In genomic region chr17:10744709-10745461, GRCm38 (mm10) we compare ENCODE assay signal across 8 mouse cellular contexts.
DNase-seq lines count a peak whose midpoint lies in the region; ATAC-seq and TF ChIP-seq lines count a peak whose summit lies in the region.

No protein-coding gene starts in this region.

- TF ChIP-seq CTCF in E14TG2a.4 (conservative IDR thresholded peaks at IDR 0.05; ENCODE audit: low read length): peak; percentile 22; the same call in 1 of the 2 replicates

- WGBS in forebrain, embryonic 14.5 days: 2% methylated on average over 4 of the region's 4 CpGs
- WGBS in lung, embryonic 16.5 days: 29% methylated on average over 4 of the region's 4 CpGs

- no peak overlapping the region for H3K4me3 ChIP-seq in E14TG2a.4 (replicated peaks; ENCODE audit: low read length)
- H3K4me3 ChIP-seq in forebrain, embryonic 14.5 days (ENCODE audit: low read depth, low read length): no peak overlapping the region
- no peak overlapping the region for H3K4me3 ChIP-seq in lung, embryonic 16.5 days (ENCODE audit: low read length)

- peaks cover 29% of the 10 kb centered on the region for H3K4me1 ChIP-seq in E14TG2a.4 (replicated peaks; ENCODE audit: low read depth, low read length)
- H3K4me1 ChIP-seq in forebrain, embryonic 14.5 days (ENCODE audit: control insufficient read depth, insufficient read depth, low read length): peaks cover 16% of the 10 kb centered on the region
- H3K4me1 ChIP-seq in lung, embryonic 16.5 days (replicated peaks; ENCODE audit: control insufficient read depth, insufficient read depth, low read length): peaks cover 6% of the 10 kb centered on the region; the same call in 1 of the 2 replicates

- no peak overlapping the region for H3K9ac ChIP-seq in forebrain, embryonic 14.5 days (ENCODE audit: low read length)
- H3K9ac ChIP-seq in lung, embryonic 16.5 days (ENCODE audit: low read length): no peak overlapping the region

- ATAC-seq in cerebellum, adult (ENCODE audit: insufficient number of reproducible peaks, low FRiP score, low TSS enrichment): peak; percentile 68; the same call in 1 of the 2 replicates
- ATAC-seq in forebrain, embryonic 14.5 days: peak; percentile 94
- peak; percentile 86 for ATAC-seq in lung, embryonic 16.5 days (ENCODE audit: low read depth)

- DNase-seq in forebrain, embryonic 14.5 days (ENCODE audit: low spot score): peak; percentile 96
- peak; percentile 27 to 33 for DNase-seq in heart, postnatal 36 days
- DNase-seq in layer of hippocampus, adult 18-20 months (ENCODE audit: low spot score in 2 of 2): peak; percentile 70 to 85
- peak; percentile 9 for DNase-seq in ovary, postnatal 36 days (ENCODE audit: low spot score)
- no peak for DNase-seq in thymus, postnatal 10 days (ENCODE audit: low spot score in 2 of 2)

- H3K27ac ChIP-seq in forebrain, embryonic 14.5 days (ENCODE audit: low read depth, low read length): peak overlapping the region; percentile 77
- peak overlapping the region; percentile 20; the same call in 1 of the 2 replicates for H3K27ac ChIP-seq in lung, embryonic 16.5 days (ENCODE audit: low read length)

- no peaks in the 10 kb centered on the region for H3K9me3 ChIP-seq in E14TG2a.4 (ENCODE audit: low read length)
- no peaks in the 10 kb centered on the region for H3K9me3 ChIP-seq in forebrain, embryonic 14.5 days (replicated peaks; ENCODE audit: control insufficient read depth, low read length)
- H3K9me3 ChIP-seq in lung, embryonic 16.5 days (ENCODE audit: control insufficient read depth, low read length): no peaks in the 10 kb centered on the region

- no peaks in the 10 kb centered on the region for H3K36me3 ChIP-seq in E14TG2a.4 (ENCODE audit: insufficient read depth, low read length)
- H3K36me3 ChIP-seq in forebrain, embryonic 14.5 days (ENCODE audit: control insufficient read depth, insufficient read depth, low read length): no peaks in the 10 kb centered on the region
- H3K36me3 ChIP-seq in lung, embryonic 16.5 days (ENCODE audit: control insufficient read depth, insufficient read depth, low read length): no peaks in the 10 kb centered on the region

- H3K27me3 ChIP-seq in E14TG2a.4 (ENCODE audit: insufficient read depth, low read length): no peaks in the 10 kb centered on the region
- H3K27me3 ChIP-seq in forebrain, embryonic 14.5 days (replicated peaks; ENCODE audit: control insufficient read depth, insufficient read depth, low read length): no peaks in the 10 kb centered on the region
- H3K27me3 ChIP-seq in lung, embryonic 16.5 days (ENCODE audit: control insufficient read depth, insufficient read depth, low read depth, low read length): no peaks in the 10 kb centered on the region

- peak overlapping the region; percentile 17; the same call in 1 of the 2 replicates for H3K4me2 ChIP-seq in forebrain, embryonic 14.5 days (ENCODE audit: low read length)
- H3K4me2 ChIP-seq in lung, embryonic 16.5 days (ENCODE audit: low read depth, low read length): no peak overlapping the region

- intact Hi-C loops in heart, postnatal 36 days (cut with DNase I): loop anchor here (2.0 to 10.0 kb wide), 5 partner anchors 213 to 1576 kb away; no protein-coding TSS in a partner anchor

Comparison
In these comparisons a context has a peak if more than half of its experiments do, and no peak if none do; other contexts are left out.
1. DNase-seq: peak in forebrain, embryonic 14.5 days (single experiment), heart, postnatal 36 days (2 of 2), layer of hippocampus, adult 18-20 months (2 of 2) and ovary, postnatal 36 days (single experiment); none in thymus, postnatal 10 days (0 of 2).
2. Peak in every context shown above with its lines, with median percentiles within 50 percentile points of each other: ATAC-seq.